Mouse (Mus musculus) intestine, postnatal 0 days (tissue): Measurements from ENCODE around the gene Pdhb. TPM values are rescaled to one million over a fixed set of nuclear protein-coding genes. Genes with fewer than 3 reads are reported as not detected.

Experiments
- ATAC-seq: fragments of 200-750 bp; cut with Nextera tagmentation; 2 replicates; pipeline ENCODE4 v1.8.0; 2017; ENCODE audit warnings: mild to moderate bottlenecking, moderate TSS enrichment, moderate library complexity
- H3K27ac ChIP-seq: fragments of 300-500 bp; sonication (generic); 2 replicates; pipeline ENCODE4 v1.5.1; 2014; ENCODE audit warnings: mild to moderate bottlenecking, low read depth, low read length, moderate library complexity
- H3K27me3 ChIP-seq: fragments of 300-500 bp; sonication (generic); replicated peaks from 2 replicates; pipeline ENCODE4 v1.6.1; 2014; ENCODE audit warnings: low read length, mixed read lengths; ENCODE audit not compliant: control insufficient read depth, insufficient read depth
- H3K36me3 ChIP-seq: fragments of 300-500 bp; sonication (generic); 2 replicates; pipeline ENCODE4 v1.6.1; 2014; ENCODE audit warnings: mild to moderate bottlenecking, moderate library complexity; ENCODE audit not compliant: control insufficient read depth, insufficient read depth
- H3K4me1 ChIP-seq: fragments of 300-500 bp; sonication (generic); replicated peaks from 2 replicates; pipeline ENCODE4 v1.6.1; 2014; ENCODE audit warnings: antibody characterized with exemption, low read length, mixed read lengths; ENCODE audit not compliant: control insufficient read depth, insufficient read depth
- H3K4me2 ChIP-seq: fragments of 300-500 bp; sonication (generic); replicated peaks from 2 replicates; pipeline ENCODE4 v1.6.1; 2014; ENCODE audit warnings: low read depth, mild to moderate bottlenecking, moderate library complexity
- H3K4me3 ChIP-seq: fragments of 300-500 bp; sonication (generic); 2 replicates; pipeline ENCODE4 v1.5.1; 2014; ENCODE audit warnings: low read depth, low read length
- H3K9ac ChIP-seq: fragments of 300-500 bp; sonication (generic); 2 replicates; pipeline ENCODE4 v1.6.1; 2014; ENCODE audit warnings: mild to moderate bottlenecking, low read depth, low read length
- H3K9me3 ChIP-seq: fragments of 300-500 bp; sonication (generic); 2 replicates; pipeline ENCODE4 v1.6.1; 2016; ENCODE audit warnings: mixed run types; ENCODE audit not compliant: control insufficient read depth
- CTCF ChIP-seq: sonication (generic); IDR thresholded peaks from 2 replicates; pipeline ENCODE4 v1.5.1; 2016; ENCODE audit warnings: low read depth, mild to moderate bottlenecking, control low read depth, antibody characterized with exemption, moderate library complexity
- WGBS: fragments of 180-500 bp; shearing (Covaris S2); extraction: QIAGEN DNeasy Blood & Tissue Kit; methylation state at CpG from one replicate; pipeline ENCODE4 v1.1.7; 2014; 5-methylcytosine and 5-hydroxymethylcytosine counted together
- polyA plus RNA-seq: library from polyadenylated mRNA; unstranded; fragments of >200 nt; fragmentation: Nextera tagmentation; extraction: Ambion mirVana; gene quantifications from 2 replicates; pipeline ENCODE4 v1.2.1, GENCODE M21; 2015

The Pdhb gene
- polyA plus RNA-seq, 1 experiment from 2014 or later = 149 TPM

DNA sequence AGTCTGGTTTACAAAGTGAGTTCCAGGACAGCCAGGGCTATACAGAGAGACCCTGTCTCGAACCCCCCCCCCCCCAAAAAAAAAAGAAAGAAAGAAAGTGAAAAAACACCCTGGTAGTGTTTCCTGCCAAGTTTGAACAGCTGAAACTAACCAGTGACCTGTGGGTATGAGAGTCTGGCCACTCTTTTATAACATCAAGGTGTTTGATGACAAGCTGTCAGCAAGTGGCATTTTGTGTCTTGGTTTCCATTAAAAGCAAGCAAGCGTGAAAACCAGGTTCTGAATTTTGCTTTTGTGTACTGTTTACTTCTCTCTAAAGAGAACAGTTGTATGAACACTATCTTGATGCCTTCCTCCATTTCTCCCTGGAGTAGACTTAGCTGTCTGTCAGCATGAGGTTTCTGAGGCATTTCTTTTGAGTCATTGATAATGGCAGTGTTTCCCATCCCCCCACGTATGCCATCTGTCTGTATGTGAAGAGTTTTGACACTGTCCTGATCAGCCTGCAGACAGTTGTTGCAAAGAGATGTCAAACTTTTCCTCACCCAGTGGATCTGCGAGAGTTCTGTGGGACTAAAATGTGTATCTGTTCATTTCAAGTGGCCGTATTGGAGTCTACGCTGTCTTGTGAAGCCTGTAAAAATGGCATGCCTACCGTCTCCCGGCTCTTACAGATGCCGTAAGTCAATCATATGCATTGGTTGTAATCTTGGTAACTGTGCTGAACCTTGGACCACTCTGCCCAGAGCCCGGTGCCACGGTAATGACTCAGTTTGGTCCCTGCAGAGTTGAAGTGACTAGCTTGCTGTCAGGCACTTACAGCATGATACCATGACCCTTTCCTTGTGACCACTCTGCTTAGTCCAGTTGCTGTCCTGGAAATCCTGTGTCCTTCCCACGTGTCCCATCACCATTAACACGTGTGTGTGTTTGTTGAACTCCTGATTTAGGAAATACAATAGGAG lies 26.9 kb downstream of the Pdhb start:
- 58% methylated on average over 13 of the region's 13 CpGs for WGBS
- H3K9me3 ChIP-seq = no peaks in the 10 kb centered on the region
- H3K9ac ChIP-seq = no peak overlapping the region

DNA sequence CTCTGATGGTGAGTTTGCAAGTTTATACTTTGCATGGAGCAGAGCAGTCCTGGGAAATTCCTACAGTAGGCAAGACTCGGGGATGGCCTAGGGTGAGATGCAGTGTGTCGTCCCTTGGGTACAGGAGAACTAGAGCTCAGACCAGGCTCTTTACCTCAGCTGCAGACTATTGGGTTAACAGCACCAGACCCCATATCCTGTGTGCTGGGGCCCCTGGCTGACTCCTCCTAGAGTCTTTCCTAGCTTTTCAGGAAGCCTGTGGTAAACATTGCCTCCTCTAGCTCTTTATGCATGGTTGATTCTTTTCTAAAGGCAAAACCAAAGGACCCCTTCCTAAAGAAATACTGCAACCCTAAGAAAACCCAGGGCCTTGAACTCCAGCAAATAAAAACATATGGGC lies 31.7 kb downstream of the Pdhb start:
- no peak for ATAC-seq
- Histone ChIP-seq H3K4me2 (no peak overlapping the region), H3K4me3 (no peak overlapping the region), H3K36me3 (peaks cover 74% of the 10 kb centered on the region), H3K27ac (no peak overlapping the region), H3K9me3 (no peaks in the 10 kb centered on the region), H3K27me3 (no peaks in the 10 kb centered on the region), H3K9ac (no peak overlapping the region), H3K4me1 (no peaks in the 10 kb centered on the region)
- WGBS = 82% methylated on average over 2 of the region's 2 CpGs
- no peak for TF ChIP-seq CTCF

More for the DNA sequence above, 26.9 kb downstream of the Pdhb start:
- peaks cover 59% of the 10 kb centered on the region for H3K36me3 ChIP-seq
- H3K4me1 ChIP-seq = no peaks in the 10 kb centered on the region
- ATAC-seq = peak; percentile 88
- peak overlapping the region; percentile 93 for H3K27ac ChIP-seq
- TF ChIP-seq CTCF = no peak
- no peak overlapping the region for H3K4me2 ChIP-seq
- H3K4me3 ChIP-seq = no peak overlapping the region
- no peaks in the 10 kb centered on the region for H3K27me3 ChIP-seq

DNA sequence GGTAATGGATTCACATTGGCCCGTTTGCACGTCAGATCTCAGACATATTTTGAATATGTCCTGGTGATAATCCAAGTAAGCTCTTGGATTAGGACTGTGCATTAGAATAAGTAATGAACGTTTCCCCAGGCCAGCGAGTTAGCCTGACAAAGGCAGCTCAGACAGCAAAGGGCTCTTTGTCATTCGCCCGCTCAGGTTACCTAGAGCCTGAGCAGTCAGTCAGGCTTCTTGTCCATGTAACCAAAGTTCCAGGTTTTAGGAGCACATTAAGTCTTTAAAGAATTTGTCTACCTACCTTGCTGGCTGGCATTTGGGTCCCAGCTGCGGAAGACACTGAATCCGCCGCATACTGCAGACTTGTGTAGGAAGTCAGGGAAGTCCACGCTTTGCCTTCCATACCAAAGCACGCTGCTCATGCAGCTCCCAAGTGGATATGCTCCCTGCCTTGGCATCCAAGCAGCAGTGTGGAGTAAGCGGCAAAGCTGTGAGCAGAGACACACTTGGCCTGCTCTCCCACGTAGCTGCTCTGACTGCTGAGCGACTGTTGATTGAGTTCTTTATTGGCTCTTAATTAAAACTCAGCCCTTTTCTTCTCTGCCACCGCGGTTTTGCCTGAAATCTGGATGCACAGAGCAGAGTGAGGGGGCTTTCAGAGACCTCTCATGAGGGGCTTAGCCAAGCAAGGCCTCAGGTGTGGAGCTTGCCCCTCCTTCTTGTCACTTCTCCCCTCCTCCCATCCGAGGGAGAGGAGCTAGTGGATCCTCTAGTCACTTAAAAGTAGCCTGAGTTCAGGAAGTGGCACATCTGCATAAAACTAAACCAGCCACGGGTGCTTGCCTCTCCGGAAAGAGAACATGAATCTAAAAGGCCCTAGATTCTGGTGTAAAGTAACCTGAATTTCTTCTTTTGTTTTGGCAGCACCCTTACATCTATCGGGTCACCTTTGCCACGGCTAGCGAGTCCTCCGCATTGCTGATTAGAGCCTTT lies 32.8 kb downstream of the Pdhb start:
- Histone ChIP-seq H3K9ac (no peak overlapping the region), H3K36me3 (peaks cover 71% of the 10 kb centered on the region), H3K4me1 (no peaks in the 10 kb centered on the region), H3K27me3 (no peaks in the 10 kb centered on the region), H3K4me3 (no peak overlapping the region), H3K4me2 (no peak overlapping the region), H3K9me3 (no peaks in the 10 kb centered on the region), H3K27ac (no peak overlapping the region)
- no peak for ATAC-seq
- TF ChIP-seq CTCF = no peak
- 82% methylated on average over 23 of the region's 23 CpGs for WGBS

- H3K27me3 ChIP-seq = no peaks in the 10 kb centered on the region
- no peak overlapping the region for H3K4me2 ChIP-seq
- H3K9ac ChIP-seq = no peak overlapping the region
- H3K27ac ChIP-seq = no peak overlapping the region
- H3K9me3 ChIP-seq = no peaks in the 10 kb centered on the region
- TF ChIP-seq CTCF = no peak
- H3K4me3 ChIP-seq = no peak overlapping the region
- peaks cover 61% of the 10 kb centered on the region for H3K36me3 ChIP-seq
- no peak for ATAC-seq
- peaks cover 11% of the 10 kb centered on the region; the same call in 1 of the 2 replicates for H3K4me1 ChIP-seq
- WGBS = 47% methylated on average over 3 of the region's 3 CpGs
These were observed 37.7 kb downstream of the Pdhb start for GRCm38 (mm10) chr14:8135130-8135529.

DNA sequence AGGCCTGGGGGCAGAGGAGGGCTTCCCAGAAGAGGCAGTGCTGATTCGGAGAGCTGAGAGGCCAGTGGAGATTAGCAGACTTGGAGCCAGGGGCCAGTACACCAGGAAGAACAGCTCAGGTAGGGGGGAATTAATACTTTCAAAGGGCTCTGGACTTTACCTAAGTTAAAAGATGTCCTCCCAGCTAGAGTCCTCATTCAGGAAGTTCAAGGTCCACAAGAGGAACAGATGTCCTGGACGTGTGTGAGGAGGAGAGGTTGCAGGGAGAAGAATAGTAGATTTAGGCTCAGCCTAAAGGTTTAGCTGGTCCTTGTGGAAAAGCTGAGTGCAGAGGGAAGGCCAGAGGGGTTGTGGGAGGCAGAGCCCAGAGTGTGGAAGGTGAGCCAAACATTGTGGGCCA lies 38.6 kb downstream of the Pdhb start:
- Histone ChIP-seq H3K4me3 (no peak overlapping the region), H3K4me2 (no peak overlapping the region), H3K9me3 (no peaks in the 10 kb centered on the region), H3K36me3 (peaks cover 52% of the 10 kb centered on the region), H3K27me3 (no peaks in the 10 kb centered on the region), H3K4me1 (peaks cover 11% of the 10 kb centered on the region; the same call in 1 of the 2 replicates), H3K9ac (no peak overlapping the region), H3K27ac (peak overlapping the region; percentile 28; the same call in 1 of the 2 replicates)
- peak; percentile 61 for ATAC-seq
- TF ChIP-seq CTCF = no peak
- 43% methylated on average over 2 of the region's 2 CpGs for WGBS

DNA sequence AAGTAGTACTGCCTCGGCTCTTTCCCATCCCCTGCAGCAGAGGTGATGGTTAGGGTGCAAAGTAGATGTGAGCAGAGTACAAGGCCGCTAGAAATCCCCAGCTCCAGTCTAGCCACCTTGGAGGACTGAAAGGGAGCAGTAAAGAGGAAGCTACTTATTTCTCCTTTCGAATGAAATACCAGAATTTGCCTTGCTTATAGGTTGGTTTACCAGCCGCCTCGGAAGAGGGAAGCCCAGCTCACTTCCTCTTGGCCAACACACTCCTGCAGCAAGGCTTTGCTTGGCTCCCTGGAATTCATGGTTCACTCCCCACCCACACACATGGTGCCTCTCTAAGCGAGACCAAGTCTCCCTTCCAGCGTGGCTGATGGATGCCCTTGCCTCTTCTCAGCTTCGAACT lies 40.0 kb downstream of the Pdhb start:
- no peak overlapping the region for H3K9ac ChIP-seq
- no peak for TF ChIP-seq CTCF
- H3K4me1 ChIP-seq = peaks cover 11% of the 10 kb centered on the region; the same call in 1 of the 2 replicates
- H3K9me3 ChIP-seq = no peaks in the 10 kb centered on the region
- no peak overlapping the region for H3K27ac ChIP-seq
- H3K4me3 ChIP-seq = no peak overlapping the region
- H3K27me3 ChIP-seq = no peaks in the 10 kb centered on the region
- no peak for ATAC-seq
- peaks cover 39% of the 10 kb centered on the region for H3K36me3 ChIP-seq
- no peak overlapping the region for H3K4me2 ChIP-seq
- 85% methylated on average over 8 of the region's 8 CpGs for WGBS
